Mouse (Mus musculus) midbrain, embryonic 15.5 days (tissue): ENCODE measurements around the gene Serpinb9e. TPM values are rescaled to one million over a fixed set of nuclear protein-coding genes. Genes with fewer than 3 reads are reported as not detected.
"Not testable (repeated sequence)": the region's sequence is repeated elsewhere in the genome, so short reads cannot be mapped to it uniquely, and the experiment has no call there.

Source experiments
- ATAC-seq: fragments of 200-750 bp; cut with Nextera tagmentation; replicated peaks from 2 replicates; pipeline ENCODE4 v1.8.0; 2017; ENCODE audit warnings: moderate TSS enrichment
- H3K27ac ChIP-seq: fragments of 300-500 bp; sonication (generic); 2 replicates; pipeline ENCODE4 v1.5.1; 2015; ENCODE audit warnings: mild to moderate bottlenecking, inconsistent platforms
- H3K27me3 ChIP-seq: fragments of 300-500 bp; sonication (generic); replicated peaks from 2 replicates; pipeline ENCODE4 v1.6.1; 2015; ENCODE audit warnings: inconsistent platforms
- H3K36me3 ChIP-seq: fragments of 300-500 bp; sonication (generic); replicated peaks from 2 replicates; pipeline ENCODE4 v1.6.1; 2015; ENCODE audit warnings: inconsistent platforms
- H3K4me1 ChIP-seq: fragments of 300-500 bp; sonication (generic); 2 replicates; pipeline ENCODE4 v1.6.1; 2015; ENCODE audit warnings: inconsistent platforms
- H3K4me2 ChIP-seq: fragments of 300-500 bp; sonication (generic); 2 replicates; pipeline ENCODE4 v1.6.1; 2015; ENCODE audit warnings: inconsistent platforms, mild to moderate bottlenecking, moderate library complexity
- H3K4me3 ChIP-seq: fragments of 300-500 bp; sonication (generic); 2 replicates; pipeline ENCODE4 v1.5.1; 2015; ENCODE audit warnings: mild to moderate bottlenecking, inconsistent platforms
- H3K9ac ChIP-seq: fragments of 300-500 bp; sonication (generic); 2 replicates; pipeline ENCODE4 v1.6.1; 2015; ENCODE audit warnings: mild to moderate bottlenecking, inconsistent platforms
- H3K9me3 ChIP-seq: fragments of 300-500 bp; sonication (generic); 2 replicates; pipeline ENCODE4 v1.6.1; 2016; ENCODE audit warnings: inconsistent platforms
- WGBS: fragments of 180-500 bp; shearing (Covaris S2); methylation state at CpG from one replicate; pipeline ENCODE4 v1.1.7; 2015; ENCODE audit warnings: mixed read lengths; 5-methylcytosine and 5-hydroxymethylcytosine counted together
- polyA plus RNA-seq: library from polyadenylated mRNA; unstranded; fragments of >200 nt; fragmentation: Nextera tagmentation; extraction: Ambion mirVana; gene quantifications from 2 replicates; pipeline ENCODE4 v1.2.1, GENCODE M21; 2015

The Serpinb9e gene
- polyA plus RNA-seq: not detected in 2 replicates

- ATAC-seq, H3K4me1 ChIP-seq, H3K9ac ChIP-seq, H3K36me3 ChIP-seq, H3K4me2 ChIP-seq, H3K27me3 ChIP-seq, H3K27ac ChIP-seq, H3K9me3 ChIP-seq, H3K4me3 ChIP-seq: not testable (repeated sequence)
- 78% methylated on average over 2 of the region's 2 CpGs for WGBS
Observed at GRCm38 (mm10) chr13:33249312-33249711, at the start of gene Serpinb9e. Gene Serpinb9e (plus strand): TSS chr13:33249612.

GRCm38 (mm10) chr13:33199740-33200139 is 49.7 kb upstream of the Serpinb9e start:
- ATAC-seq: no peak
- no peaks in the 10 kb centered on the region for H3K36me3 ChIP-seq
- H3K4me2 ChIP-seq: no peak overlapping the region
- 47% methylated on average over 2 of the region's 2 CpGs for WGBS
- no peak overlapping the region for H3K27ac ChIP-seq
- no peak overlapping the region for H3K4me3 ChIP-seq
- no peak overlapping the region for H3K9ac ChIP-seq
- H3K4me1 ChIP-seq: no peaks in the 10 kb centered on the region
- H3K27me3 ChIP-seq: no peaks in the 10 kb centered on the region
- H3K9me3 ChIP-seq: no peaks in the 10 kb centered on the region; the same call in 1 of the 2 replicates

GRCm38 (mm10) chr13:33308631-33309030 is 59.2 kb downstream of the Serpinb9e start:
- H3K4me2 ChIP-seq, ATAC-seq, H3K4me3 ChIP-seq, H3K27me3 ChIP-seq, H3K36me3 ChIP-seq, H3K9me3 ChIP-seq, H3K27ac ChIP-seq, H3K4me1 ChIP-seq, H3K9ac ChIP-seq: not testable (repeated sequence)
- 88% methylated on average over 4 of the region's 4 CpGs for WGBS

Other genes with a start within 250 kb of the Serpinb9e start
- 1.6 and 2.1 TPM in 2 replicates for gene Serpinb9, start 246.4 kb upstream of the Serpinb9e start, polyA plus RNA-seq
- gene Serpinb9b, start 222.2 kb upstream of the Serpinb9e start, polyA plus RNA-seq: 0.23 and 0.36 TPM in 2 replicates
- gene Serpinb1b, start 171.0 kb upstream of the Serpinb9e start, polyA plus RNA-seq: 2.0 and 2.7 TPM in 2 replicates
- not detected in 2 replicates for gene Serpinb9c, start 89.9 kb upstream of the Serpinb9e start, polyA plus RNA-seq
- not detected in 2 replicates for gene Serpinb9d, start 56.7 kb upstream of the Serpinb9e start, polyA plus RNA-seq
- not detected in 2 replicates for gene Serpinb9f, start 74.5 kb downstream of the Serpinb9e start, polyA plus RNA-seq
- gene Gm11397, start 146.1 kb downstream of the Serpinb9e start, polyA plus RNA-seq: not detected in 2 replicates
- gene Serpinb9g, start 235.2 kb downstream of the Serpinb9e start, polyA plus RNA-seq: not detected in 2 replicates